Mouse (Mus musculus): ENCODE data around the gene Gltp. TPM values are rescaled to one million over a fixed set of nuclear protein-coding genes. Genes with fewer than 3 reads are reported as not detected.

Gltp gene
- total RNA-seq, 2 experiments from 2014 or later: 6.7 to 10.8 TPM

- intact Hi-C loops (cut with DNase I): no loop called here
- Histone ChIP-seq H3K27ac (no peak overlapping the region), H3K4me3 (no peak overlapping the region)
- no peak for TF ChIP-seq CTCF (IDR thresholded peaks at IDR 0.05)
- no peak for DNase-seq
Observed at GRCm38 (mm10) chr5:114696939-114697338, 6.2 kb upstream of the Gltp start.

GRCm38 (mm10) chr5:114695775-114696174 lies 5.0 kb upstream of the Gltp start:
- intact Hi-C loops (cut with DNase I): no loop called here

GRCm38 (mm10) chr5:114689700-114690366 lies 951 bp downstream of the Gltp start:
- Histone ChIP-seq H3K4me3 (peak overlapping the region; percentile 95), H3K27ac (0 out of 2 replicates have a peak overlapping the region, but pooled peaks have one; percentile 38)
- intact Hi-C loops (cut with DNase I): no loop called here
- no peak for TF ChIP-seq CTCF (IDR thresholded peaks at IDR 0.05)
- DNase-seq: peak; percentile 24

More at GRCm38 (mm10) chr5:114695775-114696174, 5.0 kb upstream of the Gltp start:
- Histone ChIP-seq H3K4me3 (no peak overlapping the region), H3K27ac (no peak overlapping the region)
- peak; percentile 30 for TF ChIP-seq CTCF (IDR thresholded peaks at IDR 0.05)
- DNase-seq: no peak

- peak; percentile 24 for DNase-seq
- no peak overlapping the region for H3K27ac ChIP-seq
- TF ChIP-seq CTCF (IDR thresholded peaks at IDR 0.05): no peak
- no peak overlapping the region for H3K4me3 ChIP-seq
- intact Hi-C loops (cut with DNase I): no loop called here
Observed at GRCm38 (mm10) chr5:114688703-114689102, 2.1 kb downstream of the Gltp start.

GRCm38 (mm10) chr5:114687901-114688300 lies 2.9 kb downstream of the Gltp start:
- TF ChIP-seq CTCF (IDR thresholded peaks at IDR 0.05): no peak
- intact Hi-C loops (cut with DNase I): no loop called here
- Histone ChIP-seq H3K4me3 (no peak overlapping the region), H3K27ac (no peak overlapping the region)
- DNase-seq: peak; percentile 13

- no peak for TF ChIP-seq CTCF (IDR thresholded peaks at IDR 0.05)
- Histone ChIP-seq H3K27ac (no peak overlapping the region), H3K4me3 (no peak overlapping the region)
- intact Hi-C loops (cut with DNase I): no loop called here
- peak; percentile 23 for DNase-seq
Observed at GRCm38 (mm10) chr5:114686726-114687210, 4.0 kb downstream of the Gltp start.

- intact Hi-C loops (cut with DNase I): no loop called here
- DNase-seq: peak; percentile 1
- Histone ChIP-seq H3K4me3 (no peak overlapping the region), H3K27ac (no peak overlapping the region)
- TF ChIP-seq CTCF (IDR thresholded peaks at IDR 0.05): no peak
Observed at GRCm38 (mm10) chr5:114685986-114686385, 4.8 kb downstream of the Gltp start.

- peak; percentile 16 for DNase-seq
- H3K4me3 ChIP-seq: no peak overlapping the region
- intact Hi-C loops (cut with DNase I): no loop called here
- H3K27ac ChIP-seq: peak overlapping the region; percentile 65
- TF ChIP-seq CTCF (IDR thresholded peaks at IDR 0.05): no peak
Observed at GRCm38 (mm10) chr5:114681717-114682116, 9.1 kb downstream of the Gltp start.

GRCm38 (mm10) chr5:114680676-114681285 lies 10.0 kb downstream of the Gltp start:
- no peak for TF ChIP-seq CTCF (IDR thresholded peaks at IDR 0.05)
- Histone ChIP-seq H3K27ac (peak overlapping the region; percentile 65), H3K4me3 (peak overlapping the region; percentile 15; the same call in 1 of the 2 replicates)
- DNase-seq: peak; percentile 22
- intact Hi-C loops (cut with DNase I): no loop called here

GRCm38 (mm10) chr5:114679841-114680591 lies 10.8 kb downstream of the Gltp start:
- peak; percentile 18 for DNase-seq
- Histone ChIP-seq H3K27ac (peak overlapping the region; percentile 65), H3K4me3 (peak overlapping the region; percentile 15; the same call in 1 of the 2 replicates)
- TF ChIP-seq CTCF (IDR thresholded peaks at IDR 0.05): no peak
- intact Hi-C loops (cut with DNase I): no loop called here

GRCm38 (mm10) chr5:114674594-114674993 lies 16.2 kb downstream of the Gltp start:
- DNase-seq: no peak
- Histone ChIP-seq H3K4me3 (no peak overlapping the region), H3K27ac (no peak overlapping the region)
- no peak for TF ChIP-seq CTCF (IDR thresholded peaks at IDR 0.05)
- intact Hi-C loops (cut with DNase I): no loop called here

GRCm38 (mm10) chr5:114673114-114673513 lies 17.7 kb downstream of the Gltp start:
- intact Hi-C loops (cut with DNase I): no loop called here
- TF ChIP-seq CTCF (IDR thresholded peaks at IDR 0.05): no peak
- Histone ChIP-seq H3K4me3 (no peak overlapping the region), H3K27ac (no peak overlapping the region)
- DNase-seq: no peak

- Histone ChIP-seq H3K27ac (no peak overlapping the region), H3K4me3 (no peak overlapping the region)
- DNase-seq: peak; percentile 8
- intact Hi-C loops (cut with DNase I): no loop called here
- no peak for TF ChIP-seq CTCF (IDR thresholded peaks at IDR 0.05)
Observed at GRCm38 (mm10) chr5:114669014-114669413, 21.8 kb downstream of the Gltp start.

Measured in gastrocnemius, adult 2 months (tissue).